Mouse (Mus musculus) spleen, adult 2 months (tissue): ENCODE measurements around the gene Smc3.

Experiments
- CTCF ChIP-seq: fragments of 200-500 bp; IDR thresholded peaks from 2 replicates; pipeline ENCODE4 v1.5.1; 2011; ENCODE audit warnings: mild to moderate bottlenecking, inconsistent platforms; ENCODE audit not compliant: insufficient read depth, insufficient read length, insufficient replicate concordance; ENCODE audit errors: extremely low read depth
- POLR2A ChIP-seq: fragments of 200-500 bp; IDR thresholded peaks from 2 replicates; pipeline ENCODE4 v1.6.1; 2011; ENCODE audit warnings: low read depth, low read length, inconsistent platforms

DNA sequence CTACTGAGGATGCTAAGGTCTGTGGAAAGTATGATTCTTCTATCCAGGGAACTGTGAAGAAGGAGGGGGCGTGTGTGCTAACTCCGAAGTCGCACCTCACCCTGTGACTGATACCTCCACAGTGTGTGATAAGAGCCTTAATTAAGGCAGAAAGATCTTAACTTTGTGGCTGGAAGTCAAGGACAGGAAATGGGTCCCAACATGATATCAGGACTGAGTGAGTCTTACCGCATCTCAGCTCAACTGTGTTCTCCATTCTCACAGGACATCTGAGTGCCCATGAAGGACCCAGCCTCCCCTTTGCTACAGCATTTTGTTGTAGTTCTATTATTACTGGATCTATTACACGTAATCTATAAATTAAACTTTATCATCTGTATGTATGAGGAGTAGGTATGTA lies 57.2 kb downstream of the Smc3 start:
- no peak for TF ChIP-seq CTCF
- no peak for TF ChIP-seq POLR2A
